Mouse (Mus musculus): ENCODE results near the gene Slc9b1. TPM values are rescaled to one million over a fixed set of nuclear protein-coding genes. Genes with fewer than 3 reads are reported as not detected.

Gene Slc9b1
- polyA plus RNA-seq, 1 experiment = not detected

- Histone ChIP-seq H3K36me3 (ENCODE audit: control insufficient read depth, insufficient read depth, low read length) (peaks cover 1% of the 10 kb centered on the region; the same call in 1 of the 2 replicates), H3K27ac (ENCODE audit: insufficient read depth, low read depth, low read length) (no peak overlapping the region), H3K4me3 (ENCODE audit: low read depth, low read length) (no peak overlapping the region), H3K27me3 (ENCODE audit: control insufficient read depth, insufficient read depth, low read length) (no peaks in the 10 kb centered on the region), H3K4me1 (ENCODE audit: control insufficient read depth, insufficient read depth, insufficient read length, low read length) (peaks cover 3% of the 10 kb centered on the region; the same call in 1 of the 2 replicates)
- TF ChIP-seq POLR2A (IDR thresholded peaks at IDR 0.05; ENCODE audit: low read depth, low read length) = no peak
- TF ChIP-seq CTCF (IDR thresholded peaks at IDR 0.05; ENCODE audit: extremely low read depth, insufficient read length, insufficient replicate concordance, low read depth, low read length) = no peak
- WGBS = 71% methylated on average over 9 of the region's 9 CpGs
These were observed 55.4 kb downstream of the Slc9b1 start for GRCm38 (mm10) chr3:135403211-135403610.

DNA sequence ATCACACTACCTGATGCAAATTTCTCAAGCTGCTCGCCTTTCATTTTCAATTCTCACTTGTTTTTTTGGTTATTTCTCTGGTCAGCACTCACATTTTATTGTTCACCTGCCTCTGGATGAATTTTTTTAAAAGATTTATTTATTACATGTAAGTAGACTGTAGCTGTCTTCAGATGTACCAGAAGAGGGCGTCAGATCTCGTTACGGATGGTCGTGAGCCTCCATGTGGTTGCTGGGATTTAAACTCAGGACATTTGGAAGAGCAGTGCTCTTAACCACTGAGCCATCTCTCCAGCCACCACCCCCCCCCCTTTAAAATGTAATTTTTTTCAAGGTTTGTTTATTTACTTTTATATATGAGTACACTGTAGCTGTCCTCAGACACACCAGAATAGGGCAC, 56.0 kb downstream of the Slc9b1 start:
- peaks cover 3% of the 10 kb centered on the region; the same call in 1 of the 2 replicates for H3K4me1 ChIP-seq (ENCODE audit: control insufficient read depth, insufficient read depth, insufficient read length, low read length)
- no peak for TF ChIP-seq CTCF (IDR thresholded peaks at IDR 0.05; ENCODE audit: extremely low read depth, insufficient read length, insufficient replicate concordance, low read depth, low read length)
- no peak for TF ChIP-seq POLR2A (IDR thresholded peaks at IDR 0.05; ENCODE audit: low read depth, low read length)
- peaks cover 4% of the 10 kb centered on the region; the same call in 1 of the 2 replicates for H3K36me3 ChIP-seq (ENCODE audit: control insufficient read depth, insufficient read depth, low read length)
- H3K4me3 ChIP-seq (ENCODE audit: low read depth, low read length) = no peak overlapping the region
- no peak overlapping the region for H3K27ac ChIP-seq (ENCODE audit: insufficient read depth, low read depth, low read length)
- H3K27me3 ChIP-seq (ENCODE audit: control insufficient read depth, insufficient read depth, low read length) = no peaks in the 10 kb centered on the region
- 65% methylated on average over 5 of the region's 5 CpGs for WGBS

DNA sequence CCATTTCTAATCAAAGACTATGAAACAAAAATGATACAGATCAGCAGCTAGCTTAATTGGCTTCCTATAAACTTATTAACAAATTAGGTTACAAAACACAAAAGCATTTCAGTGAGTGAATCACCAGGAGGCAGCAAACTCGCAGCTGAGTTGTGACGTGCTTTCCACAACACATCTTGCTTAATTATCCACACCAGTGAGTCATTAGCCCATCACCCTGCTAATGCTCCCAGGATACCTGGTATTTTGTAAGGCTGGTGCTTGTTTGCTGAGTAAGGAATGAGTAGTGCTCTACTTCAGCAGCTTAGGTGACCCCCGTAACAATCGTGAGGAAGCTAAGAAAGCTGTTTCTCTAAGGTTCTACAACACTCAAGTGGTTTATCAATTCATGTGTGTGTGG, 56.8 kb downstream of the Slc9b1 start:
- Histone ChIP-seq H3K27ac (ENCODE audit: insufficient read depth, low read depth, low read length) (no peak overlapping the region), H3K4me3 (ENCODE audit: low read depth, low read length) (no peak overlapping the region), H3K4me1 (ENCODE audit: control insufficient read depth, insufficient read depth, insufficient read length, low read length) (no peaks in the 10 kb centered on the region), H3K27me3 (ENCODE audit: control insufficient read depth, insufficient read depth, low read length) (no peaks in the 10 kb centered on the region), H3K36me3 (ENCODE audit: control insufficient read depth, insufficient read depth, low read length) (peaks cover 5% of the 10 kb centered on the region; the same call in 1 of the 2 replicates)
- 74% methylated on average over 4 of the region's 4 CpGs for WGBS
- no peak for TF ChIP-seq POLR2A (IDR thresholded peaks at IDR 0.05; ENCODE audit: low read depth, low read length)
- no peak for TF ChIP-seq CTCF (IDR thresholded peaks at IDR 0.05; ENCODE audit: extremely low read depth, insufficient read length, insufficient replicate concordance, low read depth, low read length)

GRCm38 (mm10) chr3:135407351-135407750, 59.5 kb downstream of the Slc9b1 start:
- H3K27me3 ChIP-seq (ENCODE audit: control insufficient read depth, insufficient read depth, low read length) = no peaks in the 10 kb centered on the region
- H3K4me1 ChIP-seq (ENCODE audit: control insufficient read depth, insufficient read depth, insufficient read length, low read length) = no peaks in the 10 kb centered on the region
- H3K36me3 ChIP-seq (ENCODE audit: control insufficient read depth, insufficient read depth, low read length) = peaks cover 8% of the 10 kb centered on the region
- no peak overlapping the region for H3K27ac ChIP-seq (ENCODE audit: insufficient read depth, low read depth, low read length)
- no peak for TF ChIP-seq CTCF (IDR thresholded peaks at IDR 0.05; ENCODE audit: extremely low read depth, insufficient read length, insufficient replicate concordance, low read depth, low read length)
- no peak for TF ChIP-seq POLR2A (IDR thresholded peaks at IDR 0.05; ENCODE audit: low read depth, low read length)
- H3K4me3 ChIP-seq (ENCODE audit: low read depth, low read length) = no peak overlapping the region
- WGBS = 60% methylated on average over 9 of the region's 9 CpGs

- H3K36me3 ChIP-seq (ENCODE audit: control insufficient read depth, insufficient read depth, low read length) = peaks cover 8% of the 10 kb centered on the region
- TF ChIP-seq POLR2A (IDR thresholded peaks at IDR 0.05; ENCODE audit: low read depth, low read length) = no peak
- no peak for TF ChIP-seq CTCF (IDR thresholded peaks at IDR 0.05; ENCODE audit: extremely low read depth, insufficient read length, insufficient replicate concordance, low read depth, low read length)
- no peak overlapping the region for H3K27ac ChIP-seq (ENCODE audit: insufficient read depth, low read depth, low read length)
- no peaks in the 10 kb centered on the region for H3K27me3 ChIP-seq (ENCODE audit: control insufficient read depth, insufficient read depth, low read length)
- no peak overlapping the region for H3K4me3 ChIP-seq (ENCODE audit: low read depth, low read length)
- WGBS = 96% methylated on average over 5 of the region's 5 CpGs
- H3K4me1 ChIP-seq (ENCODE audit: control insufficient read depth, insufficient read depth, insufficient read length, low read length) = no peaks in the 10 kb centered on the region
These were observed 61.4 kb downstream of the Slc9b1 start for GRCm38 (mm10) chr3:135409219-135409618.

- Histone ChIP-seq H3K4me1 (ENCODE audit: control insufficient read depth, insufficient read depth, insufficient read length, low read length) (no peaks in the 10 kb centered on the region), H3K27ac (ENCODE audit: insufficient read depth, low read depth, low read length) (no peak overlapping the region), H3K4me3 (ENCODE audit: low read depth, low read length) (no peak overlapping the region), H3K36me3 (ENCODE audit: control insufficient read depth, insufficient read depth, low read length) (peaks cover 8% of the 10 kb centered on the region), H3K27me3 (ENCODE audit: control insufficient read depth, insufficient read depth, low read length) (no peaks in the 10 kb centered on the region)
- 85% methylated on average over 12 of the region's 12 CpGs for WGBS
- TF ChIP-seq CTCF (IDR thresholded peaks at IDR 0.05; ENCODE audit: extremely low read depth, insufficient read length, insufficient replicate concordance, low read depth, low read length) (no peak), POLR2A (IDR thresholded peaks at IDR 0.05; ENCODE audit: low read depth, low read length) (no peak)
These were observed 63.2 kb downstream of the Slc9b1 start for GRCm38 (mm10) chr3:135411056-135411455.

DNA sequence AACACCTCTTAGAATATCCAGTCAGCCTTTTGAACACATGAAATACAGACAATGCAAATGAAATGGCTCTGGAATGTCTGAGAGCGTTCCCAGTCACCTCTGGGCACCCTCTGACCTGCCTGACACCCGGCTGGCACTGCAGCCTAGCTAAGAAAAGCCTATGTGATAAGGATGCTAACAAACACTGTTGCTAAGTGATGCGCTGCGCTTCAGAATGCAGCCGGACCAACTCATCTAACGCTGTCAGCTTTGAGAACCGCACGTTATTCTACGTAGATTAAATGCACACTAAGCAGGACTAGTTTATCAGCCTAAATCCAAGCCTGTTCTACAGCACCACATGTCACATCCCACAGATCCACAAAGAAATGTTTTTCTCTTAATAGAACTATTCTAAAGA, 64.0 kb downstream of the Slc9b1 start:
- Histone ChIP-seq H3K4me3 (ENCODE audit: low read depth, low read length) (no peak overlapping the region), H3K27me3 (ENCODE audit: control insufficient read depth, insufficient read depth, low read length) (no peaks in the 10 kb centered on the region), H3K36me3 (ENCODE audit: control insufficient read depth, insufficient read depth, low read length) (peaks cover 8% of the 10 kb centered on the region), H3K27ac (ENCODE audit: insufficient read depth, low read depth, low read length) (no peak overlapping the region), H3K4me1 (ENCODE audit: control insufficient read depth, insufficient read depth, insufficient read length, low read length) (peaks cover 3% of the 10 kb centered on the region; the same call in 1 of the 2 replicates)
- TF ChIP-seq POLR2A (IDR thresholded peaks at IDR 0.05; ENCODE audit: low read depth, low read length) (no peak), CTCF (IDR thresholded peaks at IDR 0.05; ENCODE audit: extremely low read depth, insufficient read length, insufficient replicate concordance, low read depth, low read length) (no peak)
- 86% methylated on average over 9 of the region's 9 CpGs for WGBS
